Mouse (Mus musculus): ENCODE measurements around the gene Tfam.

GRCm38 (mm10) chr10:71267511-71267910, 29.4 kb upstream of the Tfam start:
- TF ChIP-seq E2F4 (IDR thresholded peaks at IDR 0.05; ENCODE audit: insufficient replicate concordance, low read depth, low read length), result no peak
- TF ChIP-seq POLR2A (IDR thresholded peaks at IDR 0.05; ENCODE audit: low read depth, low read length), result no peak
- no peak for TF ChIP-seq CTCF (conservative IDR thresholded peaks at IDR 0.05 in 1 of 2, IDR thresholded peaks at IDR 0.05 in 1 of 2; ENCODE audit: low read depth in 2 of 2, low read length in 2 of 2)
- TF ChIP-seq GABPA (IDR thresholded peaks at IDR 0.05; ENCODE audit: insufficient replicate concordance, low read depth, low read length), result no peak
- no peak for TF ChIP-seq MXI1 (IDR thresholded peaks at IDR 0.05; ENCODE audit: low read depth, low read length)
- TF ChIP-seq CHD1 (IDR thresholded peaks at IDR 0.05; ENCODE audit: low read depth, low read length), result no peak
- TF ChIP-seq POLR2AphosphoS2 (IDR thresholded peaks at IDR 0.05; ENCODE audit: low read depth, low read length), result no peak
- no peak for TF ChIP-seq ZC3H11A (IDR thresholded peaks at IDR 0.05; ENCODE audit: low read depth, low read length)
- no peak for TF ChIP-seq ETS1 (conservative IDR thresholded peaks at IDR 0.05; ENCODE audit: low read depth, low read length)
- TF ChIP-seq MAFK (IDR thresholded peaks at IDR 0.05; ENCODE audit: insufficient replicate concordance, low read length), result no peak
- TF ChIP-seq CHD2 (IDR thresholded peaks at IDR 0.05; ENCODE audit: low read length), result no peak
- TF ChIP-seq TCF12 (IDR thresholded peaks at IDR 0.05; ENCODE audit: low read depth, low read length), result no peak
- TF ChIP-seq ZMIZ1 (IDR thresholded peaks at IDR 0.05; ENCODE audit: low read depth, low read length), result no peak
- TF ChIP-seq MEF2A (IDR thresholded peaks at IDR 0.05; ENCODE audit: borderline replicate concordance, low read depth, low read length), result no peak
